Mouse (Mus musculus): ENCODE measurements around the gene Spock3. TPM values are rescaled to one million over a fixed set of nuclear protein-coding genes. Genes with fewer than 3 reads are reported as not detected.
"Not testable (repeated sequence)": the region's sequence is repeated elsewhere in the genome, so short reads cannot be mapped to it uniquely, and the experiment has no call there.

The Spock3 gene
- total RNA-seq (2014; fragmentation: Nextera tagmentation) (not detected in 2 replicates), total RNA-seq (2017) (not detected in 2 replicates)

GRCm38 (mm10) chr8:62950709-62951108, at the start of gene Spock3:
Gene Spock3 (plus strand): TSS chr8:62951009.
- ATAC-seq (replicated peaks; ENCODE audit: low FRiP score, low TSS enrichment, poor library complexity, severe bottlenecking): no peak

GRCm38 (mm10) chr8:62951173-62952134, 645 bp downstream of the Spock3 start:
- ATAC-seq (replicated peaks; ENCODE audit: low FRiP score, low TSS enrichment, poor library complexity, severe bottlenecking): no peak

- ATAC-seq (replicated peaks; ENCODE audit: low FRiP score, low TSS enrichment, poor library complexity, severe bottlenecking): no peak
These were observed 1.7 kb downstream of the Spock3 start for GRCm38 (mm10) chr8:62952481-62952880.

GRCm38 (mm10) chr8:62962608-62963007, 11.8 kb downstream of the Spock3 start:
- no peak for ATAC-seq (replicated peaks; ENCODE audit: low FRiP score, low TSS enrichment, poor library complexity, severe bottlenecking)

GRCm38 (mm10) chr8:62969802-62970372, 19.1 kb downstream of the Spock3 start:
- ATAC-seq (replicated peaks; ENCODE audit: low FRiP score, low TSS enrichment, poor library complexity, severe bottlenecking): no peak

GRCm38 (mm10) chr8:63088984-63089383, 138.2 kb downstream of the Spock3 start:
- no peak for ATAC-seq (replicated peaks; ENCODE audit: low FRiP score, low TSS enrichment, poor library complexity, severe bottlenecking)

- no peak for ATAC-seq (replicated peaks; ENCODE audit: low FRiP score, low TSS enrichment, poor library complexity, severe bottlenecking)
These were observed 147.4 kb downstream of the Spock3 start for GRCm38 (mm10) chr8:63098200-63098599.

- no peak for ATAC-seq (replicated peaks; ENCODE audit: low FRiP score, low TSS enrichment, poor library complexity, severe bottlenecking)
These were observed 159.0 kb downstream of the Spock3 start for GRCm38 (mm10) chr8:63109761-63110160.

- no peak for ATAC-seq (replicated peaks; ENCODE audit: low FRiP score, low TSS enrichment, poor library complexity, severe bottlenecking)
These were observed 162.1 kb downstream of the Spock3 start for GRCm38 (mm10) chr8:63112919-63113318.

GRCm38 (mm10) chr8:63120508-63120907, 169.7 kb downstream of the Spock3 start:
- ATAC-seq (replicated peaks; ENCODE audit: low FRiP score, low TSS enrichment, poor library complexity, severe bottlenecking): no peak

- no peak for ATAC-seq (replicated peaks; ENCODE audit: low FRiP score, low TSS enrichment, poor library complexity, severe bottlenecking)
These were observed 184.6 kb downstream of the Spock3 start for GRCm38 (mm10) chr8:63135406-63135805.

GRCm38 (mm10) chr8:63163861-63164260, 213.1 kb downstream of the Spock3 start:
- not testable (repeated sequence) for ATAC-seq (replicated peaks; ENCODE audit: low FRiP score, low TSS enrichment, poor library complexity, severe bottlenecking)

- no peak for ATAC-seq (replicated peaks; ENCODE audit: low FRiP score, low TSS enrichment, poor library complexity, severe bottlenecking)
These were observed 214.5 kb downstream of the Spock3 start for GRCm38 (mm10) chr8:63165326-63165725.

- ATAC-seq (replicated peaks; ENCODE audit: low FRiP score, low TSS enrichment, poor library complexity, severe bottlenecking): no peak
These were observed 219.1 kb downstream of the Spock3 start for GRCm38 (mm10) chr8:63169956-63170355.

- no peak for ATAC-seq (replicated peaks; ENCODE audit: low FRiP score, low TSS enrichment, poor library complexity, severe bottlenecking)
These were observed 230.5 kb downstream of the Spock3 start for GRCm38 (mm10) chr8:63181272-63181671.

GRCm38 (mm10) chr8:63258812-63259385, 308.1 kb downstream of the Spock3 start:
- ATAC-seq (replicated peaks; ENCODE audit: low FRiP score, low TSS enrichment, poor library complexity, severe bottlenecking): no peak

- ATAC-seq (replicated peaks; ENCODE audit: low FRiP score, low TSS enrichment, poor library complexity, severe bottlenecking): no peak
These were observed 311.7 kb downstream of the Spock3 start for GRCm38 (mm10) chr8:63262516-63262915.

GRCm38 (mm10) chr8:63335366-63335765, 384.6 kb downstream of the Spock3 start:
- ATAC-seq (replicated peaks; ENCODE audit: low FRiP score, low TSS enrichment, poor library complexity, severe bottlenecking): no peak

- no peak for ATAC-seq (replicated peaks; ENCODE audit: low FRiP score, low TSS enrichment, poor library complexity, severe bottlenecking)
These were observed 417.8 kb downstream of the Spock3 start for GRCm38 (mm10) chr8:63368580-63368979.

GRCm38 (mm10) chr8:63397659-63398058, 446.9 kb downstream of the Spock3 start:
- no peak for ATAC-seq (replicated peaks; ENCODE audit: low FRiP score, low TSS enrichment, poor library complexity, severe bottlenecking)

Data from megakaryocyte-erythroid progenitor cell, adult 5-6 weeks (primary cell).